8 mouse cellular contexts compared by ENCODE assay signal in the genomic region with DNA sequence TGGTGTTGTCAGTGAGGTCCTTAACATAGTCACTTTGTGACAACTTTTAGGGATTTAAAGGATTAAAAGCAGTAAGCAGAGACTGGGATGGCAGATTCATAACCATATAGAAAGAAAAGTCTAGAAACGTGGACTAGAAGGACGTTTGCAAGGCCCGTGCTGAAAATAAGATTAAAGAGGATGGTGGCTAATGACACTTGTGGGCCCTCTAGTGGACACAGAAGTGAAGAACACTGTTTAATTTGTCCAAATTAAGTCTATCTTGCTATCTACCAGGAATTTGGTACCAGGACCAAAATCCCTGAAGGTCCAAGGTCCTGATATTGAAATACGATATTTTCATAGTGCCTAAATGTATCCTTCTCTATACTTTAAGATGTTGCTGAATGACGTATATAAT. TPM values are rescaled to one million over a fixed set of nuclear protein-coding genes. Genes with fewer than 3 reads are reported as not detected.
DNase-seq lines count a peak whose midpoint lies in the region; ATAC-seq and TF ChIP-seq lines count a peak whose summit lies in the region.
"Had no signal": no experiment of that assay in that cellular context is flagged by ENCODE, and none has a peak within 500 bp of the region (broad histone marks: within the 10 kb centered on the region; RNA-seq: fewer than 3 reads in every experiment).

No protein-coding gene starts in this region.

- no peak for ATAC-seq in forebrain, embryonic 12.5 days (ENCODE audit: low FRiP score)
- no peak for ATAC-seq in midbrain, embryonic 15.5 days (replicated peaks)

- DNase-seq in liver, adult 2 months (ENCODE audit: extremely low read depth, low read depth, low spot score) = peak; percentile 56
- DNase-seq in liver (no peak), ZHBTc4 (ENCODE audit: low read depth, low spot score) (peak; percentile 62)
- peak; percentile 62 for DNase-seq in kidney, postnatal 14 days
- no peak for DNase-seq in left cerebral cortex, adult 11 months (ENCODE audit: low spot score)

- H3K9ac ChIP-seq in liver, adult 2 months (ENCODE audit: low read depth, low read length) = no peak overlapping the region
- no peak overlapping the region for H3K9ac ChIP-seq in forebrain, embryonic 12.5 days
- no peak overlapping the region for H3K9ac ChIP-seq in midbrain, embryonic 15.5 days
- H3K9ac ChIP-seq: embryonic facial prominence, embryonic 15.5 days had no signal

- peaks cover 16% of the 10 kb centered on the region; the same call in 1 of the 2 replicates for H3K4me1 ChIP-seq in liver, adult 2 months (ENCODE audit: control insufficient read depth, insufficient read depth, low read length)
- H3K4me1 ChIP-seq in forebrain, embryonic 12.5 days = peaks cover 20% of the 10 kb centered on the region
- H3K4me1 ChIP-seq in midbrain, embryonic 15.5 days = peaks cover 26% of the 10 kb centered on the region

- no peak for TF ChIP-seq POLR2A in liver, adult 2 months (IDR thresholded peaks at IDR 0.05; ENCODE audit: extremely low read depth, insufficient read depth, low read length)

- peak overlapping the region; percentile 23; the same call in 1 of the 2 replicates for H3K4me2 ChIP-seq in forebrain, embryonic 12.5 days
- H3K4me2 ChIP-seq in midbrain, embryonic 15.5 days = peak overlapping the region; percentile 29
- H3K4me2 ChIP-seq: embryonic facial prominence, embryonic 15.5 days had no signal

- H3K27me3 ChIP-seq in liver, adult 2 months (ENCODE audit: control insufficient read depth, insufficient read depth, low read length) = no peaks in the 10 kb centered on the region
- H3K27me3 ChIP-seq in forebrain, embryonic 12.5 days = no peaks in the 10 kb centered on the region
- H3K27me3 ChIP-seq in midbrain, embryonic 15.5 days (replicated peaks) = no peaks in the 10 kb centered on the region
- H3K27me3 ChIP-seq: embryonic facial prominence, embryonic 15.5 days had no signal

- H3K9me3 ChIP-seq in forebrain, embryonic 12.5 days = no peaks in the 10 kb centered on the region
- H3K9me3 ChIP-seq in midbrain, embryonic 15.5 days = no peaks in the 10 kb centered on the region
- H3K9me3 ChIP-seq: embryonic facial prominence, embryonic 15.5 days had no signal

- H3K36me3 ChIP-seq in liver, adult 2 months (ENCODE audit: control insufficient read depth, insufficient read depth, low read length) = no peaks in the 10 kb centered on the region
- H3K36me3 ChIP-seq in forebrain, embryonic 12.5 days (replicated peaks) = no peaks in the 10 kb centered on the region
- no peaks in the 10 kb centered on the region for H3K36me3 ChIP-seq in midbrain, embryonic 15.5 days (replicated peaks)
- H3K36me3 ChIP-seq: embryonic facial prominence, embryonic 15.5 days had no signal

- TF ChIP-seq CTCF in liver, adult 2 months (IDR thresholded peaks at IDR 0.05; ENCODE audit: low read depth, low read length) = no peak

- no peak overlapping the region for H3K4me3 ChIP-seq in liver, adult 2 months (ENCODE audit: insufficient read depth, low read depth, low read length)
- H3K4me3 ChIP-seq in forebrain, embryonic 12.5 days (replicated peaks) = no peak overlapping the region
- no peak overlapping the region for H3K4me3 ChIP-seq in midbrain, embryonic 15.5 days
- H3K4me3 ChIP-seq: embryonic facial prominence, embryonic 15.5 days had no signal

- 2% methylated on average over 5 of the region's 5 CpGs for WGBS in liver, adult 2 months
- WGBS in forebrain, embryonic 12.5 days = 4% methylated on average over 5 of the region's 5 CpGs
- 5% methylated on average over 5 of the region's 5 CpGs for whole genome bisulfite sequencing in midbrain, embryonic 15.5 days

- no peak overlapping the region for H3K27ac ChIP-seq in liver, adult 2 months (replicated peaks; ENCODE audit: insufficient read depth, low read depth, low read length)
- no peak overlapping the region for H3K27ac ChIP-seq in forebrain, embryonic 12.5 days
- no peak overlapping the region for H3K27ac ChIP-seq in midbrain, embryonic 15.5 days
- H3K27ac ChIP-seq: embryonic facial prominence, embryonic 15.5 days had no signal

- H3K79me2 ChIP-seq in liver, adult 2 months (ENCODE audit: control insufficient read depth, insufficient read depth, low read length) = peaks cover 17% of the 10 kb centered on the region; the same call in 1 of the 2 replicates

RNA-seq across cellular contexts. Expression of gene Ap1b1, which starts 2.4 kb away (rescaled TPM):
- total RNA-seq in liver, adult 2 months (2014; rRNA removed) = 30.1 and 41.2 TPM in 2 replicates
- polyA plus RNA-seq in liver, adult 2 months (2012; rRNA removed) = 46.7 and 48.8 TPM in 2 replicates
- 67.9 and 76.7 TPM in 2 replicates for polyA plus RNA-seq in forebrain, embryonic 12.5 days (2016; fragmentation: Nextera tagmentation; extraction: Ambion mirVana)
- polyA plus RNA-seq in midbrain, embryonic 15.5 days (2015; fragmentation: Nextera tagmentation; extraction: Ambion mirVana) = 110 and 113 TPM in 2 replicates

RNA-seq across cellular contexts. Expression of gene Nefh, which starts 36.4 kb away (rescaled TPM):
- total RNA-seq in liver, adult 2 months (2014; rRNA removed) = 0.09 and 0.20 TPM in 2 replicates
- 0.06 TPM in 1 of 2 replicates, not detected in the other for polyA plus RNA-seq in liver, adult 2 months (2012; rRNA removed)
- 0.36 and 0.47 TPM in 2 replicates for polyA plus RNA-seq in forebrain, embryonic 12.5 days (2016; fragmentation: Nextera tagmentation; extraction: Ambion mirVana)
- polyA plus RNA-seq in midbrain, embryonic 15.5 days (2015; fragmentation: Nextera tagmentation; extraction: Ambion mirVana) = 3.6 and 3.9 TPM in 2 replicates

Comparison
In these comparisons a context has a peak if more than half of its experiments do, and no peak if none do; other contexts are left out.
1. DNase-seq: peak in liver, adult 2 months (single experiment), ZHBTc4 (single experiment) and kidney, postnatal 14 days (single experiment); none in liver (single experiment) and left cerebral cortex, adult 11 months (single experiment).